Mouse (Mus musculus) bone marrow macrophage, adult 2 months (primary cell): Measurements from ENCODE around the gene Cldn9.

Source experiments
- CTCF ChIP-seq: IDR thresholded peaks from 2 replicates; pipeline ENCODE4 v1.5.1; 2012; ENCODE audit warnings: low read depth, mild to moderate bottlenecking, low read length, moderate library complexity
- POLR2A ChIP-seq: IDR thresholded peaks from 2 replicates; pipeline ENCODE4 v1.6.1; 2012; ENCODE audit warnings: mild to moderate bottlenecking, low read depth, low read length, borderline replicate concordance

- TF ChIP-seq POLR2A (no peak), CTCF (no peak)
These were observed 10.7 kb upstream of the Cldn9 start for GRCm38 (mm10) chr17:23694491-23694890.
